Mouse (Mus musculus): ENCODE results near the gene Ccm2l. TPM values are rescaled to one million over a fixed set of nuclear protein-coding genes. Genes with fewer than 3 reads are reported as not detected.
A peak's percentile ranks its signal among the peaks of the same experiment; 100 is the strongest.

The Ccm2l gene
- polyA plus RNA-seq, 1 experiment: not detected

- Histone ChIP-seq H3K4me3 (replicated peaks) (peak overlapping the region; percentile 85), H3K4me1 (peaks cover 13% of the 10 kb centered on the region), H3K9me3 (no peaks in the 10 kb centered on the region), H3K36me3 (replicated peaks; ENCODE audit: low read length) (no peaks in the 10 kb centered on the region), H3K27me3 (replicated peaks) (peaks cover 86% of the 10 kb centered on the region)
- TF ChIP-seq GATA1 (IDR thresholded peaks at IDR 0.05; ENCODE audit: borderline replicate concordance, low read length) (no peak), FLI1 (IDR thresholded peaks at IDR 0.05; ENCODE audit: low read length) (0 out of 2 replicates have a peak, but pooled peaks have one; percentile 37)
These were observed 33.5 kb upstream of the Ccm2l start for GRCm38 (mm10) chr2:153032083-153032842.

DNA sequence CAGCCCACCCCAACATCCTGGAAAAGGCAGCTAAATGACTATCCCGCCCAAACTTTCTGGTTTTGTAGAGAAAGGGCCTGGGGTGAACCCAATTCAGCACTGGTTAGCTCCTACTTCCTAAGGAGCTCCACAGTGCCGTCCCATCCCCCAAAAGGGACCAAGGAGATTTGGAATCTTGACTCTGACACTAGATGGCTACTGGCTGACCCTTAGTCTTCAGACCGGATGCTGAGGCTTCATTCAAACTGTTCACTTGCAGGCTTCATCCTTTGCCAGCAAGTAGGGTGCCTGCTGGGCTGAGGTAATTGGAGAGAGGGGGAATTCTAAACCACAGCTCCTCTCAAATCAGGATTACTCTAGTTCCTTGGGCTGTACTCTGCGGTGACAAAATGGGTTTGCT lies 32.8 kb upstream of the Ccm2l start:
- Histone ChIP-seq H3K27me3 (replicated peaks) (peaks cover 87% of the 10 kb centered on the region), H3K4me1 (peaks cover 13% of the 10 kb centered on the region), H3K9me3 (no peaks in the 10 kb centered on the region), H3K4me3 (replicated peaks) (no peak overlapping the region), H3K36me3 (replicated peaks; ENCODE audit: low read length) (no peaks in the 10 kb centered on the region)
- no peak for TF ChIP-seq FLI1 (IDR thresholded peaks at IDR 0.05; ENCODE audit: low read length)
- no peak for TF ChIP-seq GATA1 (IDR thresholded peaks at IDR 0.05; ENCODE audit: borderline replicate concordance, low read length)

- peaks cover 91% of the 10 kb centered on the region for H3K27me3 ChIP-seq (replicated peaks)
These were observed 32.1 kb upstream of the Ccm2l start for GRCm38 (mm10) chr2:153033545-153034230.

DNA sequence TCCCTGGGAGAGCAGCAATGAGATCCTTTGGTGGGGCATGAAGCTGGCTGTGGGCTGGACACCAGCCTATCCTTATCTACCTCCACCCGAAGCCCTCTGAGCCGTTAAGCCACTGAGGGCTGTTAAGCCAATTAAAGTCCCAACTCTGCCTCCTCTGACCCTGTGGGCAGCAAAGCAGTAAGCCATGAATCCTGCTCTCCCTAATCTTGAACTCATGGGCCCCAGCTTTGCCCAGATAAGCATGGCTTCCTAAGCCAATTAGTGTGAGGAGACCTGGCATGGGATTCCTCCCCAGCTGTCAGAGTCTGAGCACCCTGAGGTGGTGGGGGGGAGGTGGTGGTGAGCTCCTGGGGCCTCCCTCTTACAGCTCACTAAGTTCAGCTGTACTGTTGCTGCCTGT lies 29.1 kb upstream of the Ccm2l start:
- Histone ChIP-seq H3K36me3 (replicated peaks; ENCODE audit: low read length) (no peaks in the 10 kb centered on the region), H3K9me3 (no peaks in the 10 kb centered on the region), H3K4me3 (replicated peaks) (no peak overlapping the region), H3K4me1 (peaks cover 9% of the 10 kb centered on the region), H3K27me3 (replicated peaks) (peaks cover 86% of the 10 kb centered on the region)
- TF ChIP-seq GATA1 (IDR thresholded peaks at IDR 0.05; ENCODE audit: borderline replicate concordance, low read length): no peak
- no peak for TF ChIP-seq FLI1 (IDR thresholded peaks at IDR 0.05; ENCODE audit: low read length)

More at GRCm38 (mm10) chr2:153033545-153034230, 32.1 kb upstream of the Ccm2l start:
- H3K9me3 ChIP-seq: no peaks in the 10 kb centered on the region
- H3K4me1 ChIP-seq: peaks cover 13% of the 10 kb centered on the region
- TF ChIP-seq FLI1 (IDR thresholded peaks at IDR 0.05; ENCODE audit: low read length) (no peak), GATA1 (IDR thresholded peaks at IDR 0.05; ENCODE audit: borderline replicate concordance, low read length) (no peak)
- H3K36me3 ChIP-seq (replicated peaks; ENCODE audit: low read length): no peaks in the 10 kb centered on the region
- H3K4me3 ChIP-seq (replicated peaks): no peak overlapping the region

DNA sequence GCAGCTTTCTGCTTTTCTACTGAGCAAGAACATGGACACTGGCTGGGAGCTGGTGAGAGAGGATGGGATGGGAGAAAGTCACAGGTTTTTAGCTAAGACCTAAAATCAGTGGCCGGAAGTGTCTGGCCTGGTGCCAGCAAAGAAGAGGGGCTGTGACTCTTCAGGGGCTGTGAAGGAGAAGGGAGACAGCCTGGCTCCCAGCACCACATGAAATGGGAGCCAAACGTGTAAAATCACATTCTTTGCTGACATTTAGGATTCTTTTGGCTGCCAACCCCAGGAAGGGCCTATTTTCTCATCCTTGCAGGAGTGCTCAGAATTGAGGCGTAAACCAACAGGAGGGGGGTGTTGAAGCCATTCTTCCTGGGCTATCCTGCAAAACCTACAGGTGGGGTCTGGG lies 21.9 kb upstream of the Ccm2l start:
- TF ChIP-seq GATA1 (IDR thresholded peaks at IDR 0.05; ENCODE audit: borderline replicate concordance, low read length): no peak
- TF ChIP-seq FLI1 (IDR thresholded peaks at IDR 0.05; ENCODE audit: low read length): no peak
- H3K4me3 ChIP-seq (replicated peaks): no peak overlapping the region
- H3K27me3 ChIP-seq (replicated peaks): peaks cover 74% of the 10 kb centered on the region
- H3K9me3 ChIP-seq: no peaks in the 10 kb centered on the region
- no peaks in the 10 kb centered on the region for H3K36me3 ChIP-seq (replicated peaks; ENCODE audit: low read length)
- H3K4me1 ChIP-seq: peaks cover 8% of the 10 kb centered on the region

DNA sequence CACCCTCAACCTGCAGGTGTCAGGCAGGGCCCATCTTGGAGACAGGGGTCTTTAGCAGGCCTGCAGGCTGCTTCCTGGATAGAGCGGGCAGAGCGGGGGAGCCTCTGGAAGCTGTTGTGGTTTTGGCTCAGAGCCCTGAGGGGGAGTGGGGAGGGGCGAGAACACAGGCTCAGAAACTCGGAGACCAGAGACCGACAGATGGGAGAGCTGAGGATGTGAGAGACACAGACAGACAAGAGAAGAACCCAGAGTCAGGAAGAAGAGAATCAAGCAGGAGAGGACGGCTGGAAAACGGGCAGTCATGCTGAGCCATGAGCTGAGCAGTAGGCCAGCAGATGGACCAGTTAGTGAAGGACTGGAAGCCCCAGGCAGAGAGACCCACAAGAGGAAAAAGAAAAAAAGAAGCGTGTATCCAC lies 19.9 kb upstream of the Ccm2l start:
- no peak for TF ChIP-seq GATA1 (IDR thresholded peaks at IDR 0.05; ENCODE audit: borderline replicate concordance, low read length)
- no peak for TF ChIP-seq FLI1 (IDR thresholded peaks at IDR 0.05; ENCODE audit: low read length)
- Histone ChIP-seq H3K9me3 (no peaks in the 10 kb centered on the region), H3K4me1 (peaks cover 8% of the 10 kb centered on the region), H3K4me3 (replicated peaks) (no peak overlapping the region), H3K27me3 (replicated peaks) (peaks cover 77% of the 10 kb centered on the region), H3K36me3 (replicated peaks; ENCODE audit: low read length) (no peaks in the 10 kb centered on the region)

- Histone ChIP-seq H3K9me3 (no peaks in the 10 kb centered on the region), H3K4me3 (replicated peaks) (no peak overlapping the region), H3K4me1 (peaks cover 14% of the 10 kb centered on the region), H3K36me3 (replicated peaks; ENCODE audit: low read length) (no peaks in the 10 kb centered on the region), H3K27me3 (replicated peaks) (peaks cover 79% of the 10 kb centered on the region)
- TF ChIP-seq FLI1 (IDR thresholded peaks at IDR 0.05; ENCODE audit: low read length) (no peak), GATA1 (IDR thresholded peaks at IDR 0.05; ENCODE audit: borderline replicate concordance, low read length) (no peak)
These were observed 17.8 kb upstream of the Ccm2l start for GRCm38 (mm10) chr2:153047828-153048465.

DNA sequence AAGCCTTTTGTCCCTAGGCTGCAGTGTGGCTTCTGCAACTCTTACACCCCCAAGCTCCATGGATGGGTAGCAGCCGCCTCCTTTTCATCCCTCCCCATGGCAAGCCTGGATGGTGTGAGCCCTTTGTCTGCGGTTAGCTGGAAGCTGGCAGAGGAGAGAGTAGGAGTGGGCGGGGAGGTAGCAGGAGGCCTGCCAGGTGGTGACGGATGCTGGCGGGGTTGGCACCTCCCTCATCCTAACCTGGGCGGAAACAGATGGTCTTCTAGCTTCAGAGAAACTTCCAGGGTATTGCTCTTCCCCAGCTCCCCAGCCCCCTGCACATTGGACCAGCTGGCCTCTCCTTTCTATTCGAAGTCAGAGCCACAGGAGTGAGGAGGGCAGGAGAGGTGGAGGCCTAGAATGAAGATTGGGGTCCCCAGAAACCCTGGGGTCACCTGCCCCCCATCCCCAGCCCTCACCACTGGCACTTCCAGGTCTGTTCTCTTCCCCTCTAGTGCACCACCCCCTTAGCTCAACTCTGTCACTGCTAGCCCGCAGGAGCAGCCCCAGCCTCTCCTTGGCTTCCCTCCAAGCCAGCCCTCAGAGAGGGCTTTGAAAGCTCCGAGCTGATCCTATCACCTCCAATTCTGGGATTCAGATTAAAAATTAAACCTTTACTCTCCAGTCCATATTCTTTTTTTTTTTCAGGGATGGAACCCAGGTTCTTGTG lies 16.3 kb upstream of the Ccm2l start:
- Histone ChIP-seq H3K9me3 (no peaks in the 10 kb centered on the region), H3K4me1 (peaks cover 17% of the 10 kb centered on the region), H3K27me3 (replicated peaks) (peaks cover 82% of the 10 kb centered on the region), H3K36me3 (replicated peaks; ENCODE audit: low read length) (no peaks in the 10 kb centered on the region), H3K4me3 (replicated peaks) (no peak overlapping the region)
- TF ChIP-seq FLI1 (IDR thresholded peaks at IDR 0.05; ENCODE audit: low read length): no peak
- TF ChIP-seq GATA1 (IDR thresholded peaks at IDR 0.05; ENCODE audit: borderline replicate concordance, low read length): no peak

DNA sequence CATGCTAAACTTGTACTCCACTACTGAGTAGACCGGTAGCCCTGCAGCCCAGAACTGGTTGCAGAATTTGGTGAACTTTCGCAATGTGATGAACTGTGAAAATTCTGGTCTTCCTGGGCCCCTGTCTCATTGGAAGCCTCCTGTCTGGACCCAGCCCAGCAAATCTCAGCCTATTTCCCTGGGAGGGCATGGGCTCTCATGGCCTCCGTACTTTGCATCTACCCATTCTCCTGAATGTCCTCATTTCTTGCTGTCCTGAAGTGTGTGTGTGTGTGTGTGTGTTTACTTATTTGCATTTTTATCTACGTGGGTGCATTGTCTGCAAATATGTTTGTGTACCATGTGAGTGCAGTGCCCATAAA lies 15.8 kb upstream of the Ccm2l start:
- peaks cover 84% of the 10 kb centered on the region for H3K27me3 ChIP-seq (replicated peaks)

More for the DNA sequence above, 15.8 kb upstream of the Ccm2l start:
- Histone ChIP-seq H3K4me3 (replicated peaks) (no peak overlapping the region), H3K9me3 (no peaks in the 10 kb centered on the region), H3K36me3 (replicated peaks; ENCODE audit: low read length) (no peaks in the 10 kb centered on the region), H3K4me1 (peaks cover 17% of the 10 kb centered on the region)
- no peak for TF ChIP-seq GATA1 (IDR thresholded peaks at IDR 0.05; ENCODE audit: borderline replicate concordance, low read length)
- TF ChIP-seq FLI1 (IDR thresholded peaks at IDR 0.05; ENCODE audit: low read length): no peak
